Mouse (Mus musculus): ENCODE measurements at regions not wholly inside any gene's neighbourhood (a gene's known extent, or its start where the extent isn't known, plus 50 kb on each side); places are given as distances from the start of the nearest gene placed in this dataset.

DNA sequence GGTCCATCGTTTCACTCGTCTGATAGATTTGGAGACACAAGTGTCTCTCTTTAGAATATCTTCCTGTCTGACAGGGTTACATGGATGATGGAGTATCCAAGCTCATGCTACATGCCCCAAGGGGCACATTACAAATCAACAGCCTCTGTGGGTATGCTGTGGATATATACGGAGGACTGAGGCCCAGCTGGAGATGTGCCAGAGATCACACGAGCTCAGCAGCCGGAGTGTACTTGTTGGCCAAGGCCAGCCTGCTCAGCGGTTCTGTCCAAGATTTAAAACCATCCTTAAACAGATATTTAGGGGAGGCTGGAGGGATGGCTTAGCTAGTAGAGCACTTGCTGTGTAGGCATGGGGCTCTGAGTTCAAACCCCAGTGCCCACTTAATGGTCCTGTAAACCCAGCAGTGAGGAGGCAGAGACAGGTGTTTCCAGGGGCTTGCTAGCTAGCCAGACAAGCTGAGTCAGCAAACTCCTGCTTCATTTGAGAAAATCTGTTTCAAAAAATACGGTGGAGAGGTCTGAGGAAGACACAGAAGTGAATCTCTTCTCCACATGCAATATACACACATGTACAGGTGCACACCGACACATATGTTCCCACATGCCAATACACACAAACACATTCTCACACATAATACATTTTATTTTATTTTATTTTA, 85.6 kb upstream of the Aldh1b1 start:
- DNase-seq (ENCODE audit: low spot score in 2 of 2): no peak

DNA sequence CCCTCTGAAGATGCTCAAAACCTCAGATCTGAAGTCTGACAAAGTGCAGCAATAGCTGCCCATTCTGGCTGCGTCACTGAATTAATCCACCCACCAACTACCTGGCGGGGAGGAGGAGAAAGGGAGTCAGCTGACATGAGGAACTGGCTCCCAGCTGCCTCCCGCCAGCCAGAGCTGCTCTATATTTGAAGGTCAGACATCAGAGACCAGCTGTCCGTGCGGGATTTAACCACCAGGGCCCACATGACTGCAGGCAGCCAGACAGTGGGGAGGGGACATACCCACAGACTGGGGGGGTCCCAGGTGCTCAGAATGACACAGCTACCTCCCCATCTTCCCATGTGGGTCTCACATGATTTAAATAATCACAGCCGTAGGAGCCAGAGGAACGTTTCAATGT, 94.8 kb upstream of the Aldh1b1 start:
- no peak for DNase-seq (ENCODE audit: low spot score in 2 of 2)

DNA sequence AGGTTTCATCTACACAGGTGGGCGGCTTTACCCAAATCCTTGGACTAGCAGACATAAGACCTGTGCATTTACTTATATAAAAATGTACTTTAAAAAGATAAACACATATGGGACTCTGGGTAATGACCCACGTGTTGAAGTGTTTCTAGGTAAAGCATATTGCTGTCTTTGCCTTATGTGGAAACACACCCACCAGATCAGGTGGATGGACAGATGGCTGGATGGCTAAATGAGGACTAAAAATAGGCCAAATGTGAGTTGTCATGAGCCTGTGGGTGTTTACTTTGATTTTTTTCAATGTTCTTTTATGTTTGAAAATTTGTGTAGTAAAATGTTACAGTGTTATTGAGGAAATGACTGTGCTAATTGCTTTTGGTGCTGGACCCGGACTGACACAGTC, 99.2 kb upstream of the Aldh1b1 start:
- no peak for DNase-seq (ENCODE audit: low spot score in 2 of 2)

DNA sequence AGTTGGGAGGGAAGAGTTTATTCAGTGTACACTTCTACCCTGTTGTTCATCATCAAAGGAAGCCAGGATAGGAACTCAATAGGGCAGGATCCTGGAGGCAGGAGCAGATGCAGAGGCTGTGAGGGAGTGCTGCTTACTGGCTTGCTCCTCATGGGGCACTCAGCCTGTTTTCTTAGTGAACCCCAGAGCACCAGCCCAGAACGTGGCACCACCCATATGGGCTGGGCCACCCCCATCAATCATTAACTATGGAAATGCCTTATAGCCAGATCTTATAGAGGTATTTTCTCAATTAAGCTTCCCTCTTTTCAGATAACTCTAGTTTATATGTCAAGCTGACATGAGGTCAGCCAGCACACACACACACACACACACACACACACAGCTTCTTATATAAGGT, 103.6 kb upstream of the Aldh1b1 start:
- no peak for DNase-seq (ENCODE audit: low spot score in 2 of 2)

DNA sequence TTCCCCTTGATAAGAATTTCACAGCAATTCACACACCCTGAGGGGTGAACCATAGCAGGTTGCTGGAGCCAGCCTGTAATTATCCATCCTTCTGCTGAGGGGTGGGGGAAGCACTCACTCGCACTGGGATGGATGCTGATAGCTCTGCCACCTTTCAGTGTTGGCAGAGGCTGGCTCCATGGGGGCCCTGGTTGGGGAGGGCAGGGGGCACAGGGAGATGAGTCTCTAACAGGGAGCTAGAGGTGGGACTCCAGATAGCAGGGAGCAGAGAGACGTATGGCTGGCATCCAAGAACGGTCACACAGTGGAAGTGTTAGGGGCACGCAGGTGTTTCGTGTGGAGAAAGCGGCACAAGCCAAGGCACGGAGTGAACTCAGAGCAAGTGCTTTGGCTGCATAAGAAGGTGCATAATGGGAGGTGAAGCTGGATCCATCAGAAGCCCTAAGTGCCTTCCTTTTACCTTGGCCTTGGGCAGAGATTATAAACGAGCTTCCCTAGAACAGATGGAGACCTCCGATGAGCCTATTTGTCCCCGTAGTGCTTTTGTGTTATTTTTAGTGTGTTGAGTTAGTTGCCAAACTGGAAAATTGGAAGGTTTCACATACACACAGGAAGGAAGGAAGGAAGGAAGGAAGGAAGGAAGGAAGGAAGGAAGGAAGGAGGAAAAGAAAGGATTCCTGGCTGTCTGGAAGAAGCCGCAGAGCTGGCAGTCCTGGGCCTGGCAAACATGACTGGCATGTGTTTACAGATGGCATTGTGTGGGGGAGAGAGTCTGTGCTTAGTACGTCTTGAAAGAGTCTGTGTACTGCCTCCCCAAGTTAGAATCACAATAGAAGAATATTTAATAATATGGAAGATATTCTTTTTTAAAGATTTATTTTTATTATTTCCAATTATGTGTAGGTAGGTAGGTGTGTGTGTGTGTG, 108.6 kb upstream of the Aldh1b1 start:
- DNase-seq (ENCODE audit: low spot score in 2 of 2): no peak

DNA sequence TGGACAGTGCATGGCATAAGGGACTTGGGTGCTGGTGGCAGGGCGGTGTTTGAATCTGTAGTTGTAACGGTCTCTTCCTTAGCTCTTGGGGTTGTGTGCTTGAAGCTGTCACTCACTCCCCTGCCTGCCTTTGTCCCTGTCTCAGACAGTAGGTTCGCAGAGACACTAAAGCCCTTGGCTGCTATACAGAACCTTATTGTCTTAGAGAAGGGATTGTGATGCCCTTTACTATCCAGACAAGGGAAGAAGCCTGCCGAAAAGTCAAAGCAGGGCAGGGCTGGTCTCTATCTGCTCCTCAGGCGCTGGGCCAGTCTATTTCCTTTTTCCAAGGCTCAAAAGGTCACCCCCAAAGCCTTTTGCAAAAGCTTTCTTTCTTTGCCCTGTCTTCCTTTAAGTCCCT, 109.2 kb upstream of the Aldh1b1 start:
- no peak for DNase-seq (ENCODE audit: low spot score in 2 of 2)

DNA sequence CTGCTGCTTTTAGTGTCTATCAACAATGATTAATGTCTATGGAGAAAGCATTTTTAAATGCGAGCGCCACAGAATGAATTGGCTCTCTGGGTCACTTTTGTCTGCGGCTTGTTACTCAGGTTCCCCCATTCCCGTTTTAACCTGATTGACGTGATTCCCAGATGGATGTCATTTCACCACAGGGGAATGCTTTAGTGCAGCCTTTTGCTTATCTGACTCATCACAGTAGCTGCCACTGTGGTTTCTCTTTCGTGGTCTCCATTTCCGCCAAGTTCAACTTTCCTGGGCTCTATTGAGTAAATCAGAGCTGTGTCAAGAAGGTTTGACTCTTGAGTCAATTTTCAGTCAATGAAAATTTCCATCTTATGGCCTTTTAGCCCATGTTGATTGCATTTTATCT, 110.6 kb upstream of the Aldh1b1 start:
- DNase-seq (ENCODE audit: low spot score in 2 of 2): no peak

DNA sequence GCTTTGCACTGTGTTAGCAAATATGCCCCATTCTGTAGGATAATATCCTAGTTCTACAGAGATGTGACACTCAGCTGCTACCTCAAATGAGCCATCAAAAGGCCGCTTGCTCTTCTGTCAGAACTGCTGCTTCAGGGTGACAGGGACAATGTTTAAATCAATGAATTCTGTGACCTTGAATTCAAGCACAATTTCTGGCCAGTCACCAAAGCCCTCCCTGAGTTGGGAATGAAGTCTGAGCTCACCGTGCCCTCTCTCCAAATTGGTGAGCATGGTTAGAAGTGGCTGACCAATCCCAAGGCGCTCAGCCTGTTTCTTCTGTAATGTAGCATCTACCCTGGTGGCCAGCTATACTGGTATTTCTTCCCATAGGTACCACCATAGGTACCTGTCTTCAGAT, 113.8 kb upstream of the Aldh1b1 start:
- no peak for DNase-seq (ENCODE audit: low spot score in 2 of 2)

DNA sequence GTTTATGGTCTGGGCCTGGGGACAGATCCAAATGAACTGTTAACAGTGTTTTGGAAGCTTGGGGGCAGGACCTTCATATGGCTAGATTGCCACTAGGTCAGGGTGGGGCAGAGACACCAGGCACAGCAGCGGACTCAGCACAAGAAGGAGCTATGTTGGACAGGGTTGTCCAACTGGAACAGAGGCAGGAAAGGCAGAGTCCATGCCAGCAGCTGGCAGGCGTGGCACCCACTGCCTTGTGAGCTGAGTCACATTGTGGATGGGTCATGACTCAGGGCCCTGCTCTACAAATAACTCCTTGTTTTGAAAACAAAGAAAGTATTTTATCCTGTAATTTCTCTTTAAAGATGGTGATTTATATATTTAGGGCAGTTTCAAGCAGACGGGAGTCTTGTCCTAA, 115.6 kb upstream of the Aldh1b1 start:
- peak; percentile 10 to 17 for DNase-seq (ENCODE audit: low spot score in 2 of 2)

DNA sequence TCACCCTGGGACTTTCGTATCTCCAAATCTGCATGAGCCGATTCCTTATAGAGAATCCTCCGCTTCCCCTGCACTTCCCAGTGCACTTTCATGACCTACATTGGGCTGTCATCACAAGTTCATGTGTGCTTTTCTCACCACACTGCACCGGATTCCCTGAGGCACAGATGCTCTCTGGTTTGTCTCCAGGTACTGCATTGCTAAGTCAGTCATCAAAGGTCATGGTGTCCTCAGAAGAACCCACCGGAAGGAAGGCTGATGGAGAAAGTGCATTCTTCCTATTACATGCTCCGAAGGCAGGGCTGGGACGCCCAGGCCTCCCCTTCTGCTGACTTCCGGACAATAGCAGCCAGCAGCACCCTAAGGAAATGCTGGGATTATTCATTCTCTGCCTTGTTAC, 116.1 kb upstream of the Aldh1b1 start:
- no peak for DNase-seq (ENCODE audit: low spot score in 2 of 2)

DNA sequence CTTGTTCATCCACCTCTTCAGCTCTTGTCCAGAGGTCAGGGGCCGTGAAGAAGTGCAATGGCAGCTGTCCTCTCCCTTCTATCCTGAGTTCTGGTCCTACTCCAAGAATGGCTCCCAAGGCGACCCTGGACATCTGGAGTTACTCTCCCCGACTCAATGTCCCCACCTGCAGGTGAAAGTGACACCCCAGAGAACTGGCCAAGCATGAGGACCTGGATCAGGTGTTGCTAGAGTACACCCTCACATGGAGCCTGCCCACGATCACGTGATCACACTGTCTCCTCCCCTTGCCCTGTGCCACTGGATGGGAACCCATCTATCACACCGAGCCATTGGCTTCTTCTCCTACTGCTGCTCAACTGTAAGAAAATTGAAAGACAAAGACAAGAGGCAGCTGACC, 122.7 kb upstream of the Aldh1b1 start:
- DNase-seq (ENCODE audit: low spot score in 2 of 2): no peak

DNA sequence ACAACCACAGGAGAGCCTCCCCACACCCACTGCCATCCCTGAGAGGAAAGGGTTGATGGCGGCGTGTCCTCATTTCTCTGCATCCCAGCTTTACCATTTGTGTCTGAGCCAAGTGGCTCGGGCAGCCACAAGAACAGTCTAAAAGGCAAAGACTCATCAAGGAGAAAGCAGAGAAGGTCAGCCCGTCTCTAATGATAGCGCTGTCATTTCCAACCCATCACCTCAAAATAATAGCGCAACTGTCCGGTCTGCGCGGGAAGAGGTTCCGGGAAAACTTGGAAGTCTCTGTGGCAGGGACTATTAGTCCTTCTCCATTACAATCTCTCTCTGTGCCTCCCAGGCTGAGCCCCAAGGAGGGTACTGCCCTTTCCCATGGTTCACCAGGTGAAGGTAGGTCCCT, 124.5 kb upstream of the Aldh1b1 start:
- DNase-seq (ENCODE audit: low spot score in 2 of 2): no peak

DNA sequence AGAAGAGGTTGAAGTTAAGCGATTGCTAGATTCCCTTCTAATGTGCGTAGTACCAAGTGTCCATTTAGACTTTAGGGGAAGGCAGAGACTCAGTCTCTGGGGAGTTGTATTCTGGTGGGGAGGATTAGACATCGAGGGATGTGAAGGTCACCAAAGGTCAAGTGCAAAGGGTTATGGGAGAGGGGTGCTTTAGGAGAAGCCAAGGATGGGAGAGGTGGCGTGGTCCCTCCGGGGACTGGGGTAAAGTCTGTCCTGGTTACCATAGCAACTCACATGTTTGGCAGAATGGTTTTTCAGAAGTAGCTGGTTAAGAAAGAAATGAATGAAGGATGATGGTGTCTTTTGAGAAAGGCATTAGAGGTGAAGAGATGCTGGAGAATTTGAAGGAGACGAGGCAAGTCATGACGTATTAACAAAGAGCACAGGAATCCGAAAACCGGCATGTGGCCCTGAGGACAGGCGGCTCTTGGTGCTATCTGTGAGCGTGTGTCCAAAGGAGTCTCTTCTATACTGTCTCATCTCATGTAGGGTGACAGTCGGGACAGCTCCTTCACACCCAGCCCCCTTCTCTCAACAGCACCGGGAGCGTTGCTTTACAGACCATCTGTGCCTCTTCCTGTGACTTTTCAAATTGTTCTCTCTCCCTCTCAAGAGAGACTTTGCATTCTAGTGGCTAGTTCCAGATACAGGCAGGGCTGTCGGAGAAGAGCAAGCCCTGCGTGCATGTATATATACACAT, 125.6 kb upstream of the Aldh1b1 start:
- DNase-seq (ENCODE audit: low spot score in 2 of 2): no peak

DNA sequence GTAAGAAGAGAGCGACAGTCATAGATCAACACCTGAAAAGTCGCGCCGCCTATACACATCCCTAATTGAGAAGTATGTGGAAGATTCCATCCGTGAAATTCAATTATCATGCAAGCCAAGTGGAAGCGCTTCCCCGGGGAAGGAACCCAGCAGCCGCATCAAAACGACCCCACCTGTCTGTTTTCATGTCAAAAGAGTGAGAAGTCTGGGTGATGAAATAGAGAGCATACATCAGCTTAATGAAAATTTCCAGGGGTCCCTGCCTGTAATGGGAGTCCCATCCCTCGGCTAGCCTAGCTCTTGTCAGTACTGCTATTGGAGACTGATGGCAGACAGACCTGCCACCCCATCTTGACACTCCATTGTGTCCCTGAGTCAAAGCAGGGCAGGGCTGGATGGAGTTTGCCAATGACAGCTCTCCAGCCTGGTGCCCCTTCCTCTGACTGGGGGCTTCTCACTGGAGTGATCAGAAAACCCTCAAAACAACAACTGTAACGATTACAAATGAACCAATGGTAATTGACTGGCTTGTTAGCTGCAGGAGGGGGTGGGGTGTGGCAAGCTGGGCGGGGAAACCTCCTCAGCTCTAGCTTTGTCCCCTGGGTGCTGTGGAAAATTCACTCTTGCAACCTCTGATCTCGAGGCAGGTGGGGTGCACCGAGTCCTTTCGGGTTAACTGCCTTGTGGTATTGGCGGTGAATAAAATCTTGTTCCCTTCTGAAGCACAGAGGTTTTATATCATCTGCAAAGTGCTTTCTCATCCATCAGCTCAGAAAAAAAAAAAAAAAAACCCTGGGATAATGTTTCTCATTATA, 126.4 kb upstream of the Aldh1b1 start:
- DNase-seq (ENCODE audit: low spot score in 2 of 2): no peak

DNA sequence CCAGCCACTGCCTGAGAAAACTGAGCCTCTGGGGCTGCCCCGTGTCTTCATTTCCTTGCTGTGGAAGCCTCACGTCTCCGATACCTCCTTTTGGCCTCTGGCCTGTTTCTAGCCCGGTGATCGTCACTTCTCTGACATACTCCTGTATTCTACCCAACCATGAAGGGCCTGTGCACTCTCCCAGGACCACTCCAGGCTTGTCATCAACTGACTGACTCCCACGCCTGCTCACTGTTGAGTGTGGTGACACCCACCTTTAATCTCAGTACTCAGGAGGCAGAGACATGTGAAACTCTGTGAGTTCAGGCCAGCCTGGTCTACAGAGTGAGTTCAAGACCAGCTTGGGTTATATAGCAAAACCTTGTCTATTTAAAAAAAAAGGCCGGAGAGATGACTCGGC, 132.1 kb upstream of the Shb start:
- DNase-seq (ENCODE audit: low spot score in 2 of 2): no peak

DNA sequence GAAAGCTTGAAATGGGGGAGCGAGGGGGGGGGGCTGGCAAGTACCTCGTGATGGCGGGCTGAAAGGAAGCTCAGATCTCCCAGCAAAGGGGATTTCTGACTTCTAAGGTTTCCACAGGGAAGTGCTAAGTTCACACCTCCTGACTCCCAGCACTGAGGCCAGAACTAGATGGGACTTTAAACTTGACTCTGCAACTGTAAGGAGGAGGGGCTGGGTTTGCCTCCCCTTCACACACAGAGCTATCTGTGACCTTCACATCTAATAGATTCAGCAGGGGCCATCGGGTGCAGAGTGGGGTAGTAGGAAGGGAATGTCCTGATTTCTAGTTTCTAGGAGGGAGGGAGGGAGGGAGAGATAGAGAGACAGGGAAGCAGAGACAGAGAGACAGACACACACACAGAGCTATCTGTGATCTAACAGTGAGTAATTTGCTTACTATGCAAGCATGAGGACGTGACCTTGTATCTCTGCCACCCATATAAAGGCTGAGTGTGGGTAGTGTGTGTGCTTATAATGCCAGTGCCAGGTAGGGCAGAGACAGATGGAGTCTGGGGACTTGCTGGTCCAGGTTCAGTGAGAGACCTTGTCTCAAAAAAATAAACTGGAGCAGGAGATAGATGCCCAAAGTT, 125.2 kb upstream of the Shb start:
- DNase-seq (ENCODE audit: low spot score in 2 of 2): no peak

DNA sequence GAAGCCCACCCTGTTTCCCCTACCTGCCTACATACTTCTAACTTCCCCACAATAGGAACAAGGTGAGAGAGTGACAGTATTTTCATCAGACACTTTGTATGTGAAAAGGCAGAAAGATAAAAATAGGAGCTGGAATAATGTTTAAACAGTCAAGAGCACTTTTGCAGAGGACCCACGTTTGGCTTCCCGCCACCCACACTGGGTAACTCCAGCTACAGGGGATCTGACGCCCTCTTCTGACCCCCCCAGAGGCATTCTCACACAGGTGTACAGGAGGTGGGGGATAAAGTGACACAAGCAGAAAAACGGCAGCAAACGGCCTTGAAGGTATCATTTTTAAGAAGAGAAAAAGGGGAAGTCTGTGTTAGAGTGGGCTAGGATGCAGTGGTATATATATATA, 123.5 kb upstream of the Shb start:
- no peak for DNase-seq (ENCODE audit: low spot score in 2 of 2)

DNA sequence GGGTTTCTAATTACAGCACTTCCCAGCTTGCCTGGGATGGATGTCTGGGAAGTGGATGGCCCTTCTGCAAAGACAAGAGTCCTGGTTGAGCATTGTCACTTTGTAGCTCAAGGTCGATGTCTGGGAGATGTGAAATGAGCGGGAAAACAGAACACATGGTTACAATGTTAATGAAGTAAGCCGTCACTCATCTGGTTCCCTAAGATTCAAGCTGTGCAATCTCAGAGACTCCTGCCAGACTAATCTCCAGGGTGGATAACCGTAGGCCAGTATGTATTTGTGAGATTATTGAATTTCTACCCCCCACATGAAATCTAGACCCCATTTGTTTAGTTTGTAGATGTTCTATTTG, 122.5 kb upstream of the Shb start:
- no peak for DNase-seq (ENCODE audit: low spot score in 2 of 2)

DNA sequence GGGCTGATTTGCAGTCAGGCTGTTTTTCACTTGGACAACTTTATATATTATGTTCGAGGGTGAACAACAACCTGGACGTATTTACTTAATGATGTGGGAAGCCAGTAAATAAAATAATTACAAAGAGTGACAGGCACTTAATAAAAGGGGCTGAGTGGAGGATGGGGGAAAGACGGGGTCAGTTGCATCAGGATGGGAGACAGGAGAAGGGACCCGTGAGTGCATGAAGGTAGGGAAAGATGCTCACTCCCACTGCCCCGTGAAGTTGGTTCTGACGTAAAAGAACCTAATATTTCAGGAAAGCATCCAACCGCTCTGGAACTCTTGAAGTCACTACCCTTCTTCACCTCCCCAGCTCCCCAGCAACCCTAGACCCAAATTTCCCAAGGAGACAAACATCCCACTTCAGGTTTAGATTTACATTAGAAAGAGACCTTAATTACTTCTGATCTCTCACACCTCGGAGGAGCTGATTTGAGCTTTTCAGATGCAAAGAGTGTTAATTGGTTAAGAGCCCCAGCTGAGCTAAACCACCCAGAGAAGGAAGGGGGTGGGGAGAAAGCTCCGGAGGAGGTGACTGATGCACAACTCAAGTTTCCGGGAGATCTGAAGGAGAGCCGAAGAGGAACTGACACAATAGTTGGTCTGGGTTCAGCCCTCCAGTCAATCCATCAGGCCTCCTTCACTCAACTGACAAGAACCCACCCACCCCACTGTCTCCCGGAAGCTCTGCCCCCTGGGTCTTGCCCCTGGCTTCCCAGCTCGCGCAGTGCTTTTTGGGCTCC, 121.9 kb upstream of the Shb start:
- no peak for DNase-seq (ENCODE audit: low spot score in 2 of 2)

DNA sequence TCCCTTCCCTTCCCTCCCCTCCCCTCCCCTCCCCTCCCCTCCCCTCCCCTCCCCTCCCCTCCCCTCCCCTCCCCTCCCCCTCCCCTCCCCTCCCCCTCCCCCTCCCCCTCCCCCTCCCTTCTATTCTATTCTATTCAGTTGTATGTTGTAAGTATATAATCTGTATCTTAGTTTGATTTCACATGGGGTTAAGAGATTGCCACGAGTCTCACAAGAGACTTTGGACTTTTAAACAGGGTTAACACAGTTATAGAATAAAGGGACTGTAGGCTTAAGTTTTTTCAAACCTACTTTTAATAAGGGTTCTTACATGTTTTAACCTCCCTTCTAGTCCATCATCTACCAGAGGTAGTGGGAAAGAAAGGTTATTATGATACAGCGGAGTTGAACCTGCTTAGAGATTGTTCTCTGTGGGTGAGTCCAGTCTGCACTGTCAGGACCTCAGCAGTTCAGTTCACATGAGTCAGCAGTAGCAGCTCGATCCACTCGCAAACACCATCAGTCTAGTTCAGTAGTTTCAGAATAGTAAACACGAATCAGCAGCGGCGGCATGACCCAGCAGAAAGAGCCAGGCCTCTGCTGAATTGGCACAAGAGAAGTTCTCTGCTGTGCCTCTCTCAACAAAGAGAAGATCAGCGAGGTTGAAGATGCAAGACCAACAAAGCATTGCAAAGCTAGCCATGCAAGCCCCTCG, 116.8 kb upstream of the Shb start:
- no peak for DNase-seq (ENCODE audit: low spot score in 2 of 2)

Measured in urinary bladder, adult 18-20 months (tissue).